Mouse (Mus musculus) lung, adult 2 months (tissue): ENCODE measurements around the gene Mrpl51.

ENCODE experiments used
- CTCF ChIP-seq: fragments of 200-500 bp; IDR thresholded peaks from 2 replicates; pipeline ENCODE4 v1.5.1; 2011; ENCODE audit warnings: mild to moderate bottlenecking, low read length, control low read depth; ENCODE audit not compliant: insufficient read depth
- POLR2A ChIP-seq: fragments of 200-500 bp; IDR thresholded peaks from 2 replicates; pipeline ENCODE4 v1.6.1; 2011; ENCODE audit warnings: low read depth, mild to moderate bottlenecking, control low read depth, low read length, borderline replicate concordance; ENCODE audit errors: extremely low read depth

DNA sequence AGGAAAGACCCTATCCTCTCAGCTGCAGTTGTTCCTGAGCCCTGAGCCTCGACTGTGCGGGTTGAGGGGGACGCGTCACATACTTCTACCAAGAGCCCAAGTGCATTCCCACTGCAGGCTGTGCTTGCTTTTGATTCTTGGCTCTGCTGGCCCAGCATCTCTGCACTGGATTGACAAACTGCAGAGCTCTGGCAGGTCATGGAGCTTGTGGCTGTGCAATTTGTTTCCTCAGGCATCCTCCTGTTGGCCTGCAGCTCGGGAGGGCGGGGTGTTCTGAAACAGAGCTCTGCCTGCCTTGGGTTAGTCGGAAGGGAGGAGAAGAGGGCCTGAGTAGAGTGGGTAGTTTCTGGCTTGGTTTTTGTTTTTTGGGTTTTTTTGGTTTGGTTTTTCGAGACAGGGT is 49.2 kb upstream of the Mrpl51 start:
- TF ChIP-seq POLR2A (no peak), CTCF (no peak)
